Mouse (Mus musculus) intestine, embryonic 14.5 days (tissue): ENCODE data around the gene Eva1b. TPM values are rescaled to one million over a fixed set of nuclear protein-coding genes. Genes with fewer than 3 reads are reported as not detected.
A peak's percentile ranks its signal among the peaks of the same experiment; 100 is the strongest.

ENCODE experiments used
- ATAC-seq: fragments of 200-750 bp; cut with Nextera tagmentation; replicated peaks from 2 replicates; pipeline ENCODE4 v1.8.0; 2017; ENCODE audit warnings: low read depth, moderate number of reproducible peaks, moderate TSS enrichment, moderate library complexity; ENCODE audit not compliant: low FRiP score, low TSS enrichment
- DNase-seq: peaks from one replicate; pipeline ENCODE4 v3.0.0-alpha.2; 2018; ENCODE audit warnings: low spot score
- H3K27ac ChIP-seq: fragments of 300-500 bp; sonication (generic); 2 replicates; pipeline ENCODE4 v1.5.1; 2014; ENCODE audit warnings: low read depth, mild to moderate bottlenecking, control low read depth
- H3K27me3 ChIP-seq: fragments of 300-500 bp; sonication (generic); replicated peaks from 2 replicates; pipeline ENCODE4 v1.6.1; 2014; ENCODE audit warnings: low read length, control low read depth; ENCODE audit not compliant: control insufficient read depth, insufficient read depth
- H3K36me3 ChIP-seq: fragments of 300-500 bp; sonication (generic); 2 replicates; pipeline ENCODE4 v1.6.1; 2014; ENCODE audit warnings: low read length, control low read depth; ENCODE audit not compliant: control insufficient read depth, insufficient read depth
- H3K4me1 ChIP-seq: fragments of 300-500 bp; sonication (generic); replicated peaks from 2 replicates; pipeline ENCODE4 v1.6.1; 2014; ENCODE audit warnings: low read length, control low read depth, mixed read lengths; ENCODE audit not compliant: control insufficient read depth, insufficient read depth
- H3K4me2 ChIP-seq: fragments of 300-500 bp; sonication (generic); 2 replicates; pipeline ENCODE4 v1.6.1; 2014; ENCODE audit warnings: low read length
- H3K4me3 ChIP-seq: fragments of 300-500 bp; sonication (generic); 2 replicates; pipeline ENCODE4 v1.5.1; 2014; ENCODE audit warnings: low read depth, low read length, control low read depth, mixed read lengths
- H3K9ac ChIP-seq: fragments of 300-500 bp; sonication (generic); 2 replicates; pipeline ENCODE4 v1.6.1; 2014; ENCODE audit warnings: mild to moderate bottlenecking, low read length
- H3K9me3 ChIP-seq: fragments of 300-500 bp; sonication (generic); 2 replicates; pipeline ENCODE4 v1.6.1; 2016; ENCODE audit warnings: low read length, control low read depth; ENCODE audit not compliant: control insufficient read depth
- WGBS: fragments of 180-500 bp; shearing (Covaris S2); extraction: QIAGEN DNeasy Blood & Tissue Kit; methylation state at CpG from one replicate; pipeline ENCODE4 v1.1.7; 2014; 5-methylcytosine and 5-hydroxymethylcytosine counted together
- polyA plus RNA-seq: library from polyadenylated mRNA; unstranded; fragments of >200 nt; fragmentation: Nextera tagmentation; extraction: Ambion mirVana; gene quantifications from 2 replicates; pipeline ENCODE4 v1.2.1, GENCODE M21; 2014

Eva1b gene
- polyA plus RNA-seq, 1 experiment from 2014 or later: 63.2 TPM

DNA sequence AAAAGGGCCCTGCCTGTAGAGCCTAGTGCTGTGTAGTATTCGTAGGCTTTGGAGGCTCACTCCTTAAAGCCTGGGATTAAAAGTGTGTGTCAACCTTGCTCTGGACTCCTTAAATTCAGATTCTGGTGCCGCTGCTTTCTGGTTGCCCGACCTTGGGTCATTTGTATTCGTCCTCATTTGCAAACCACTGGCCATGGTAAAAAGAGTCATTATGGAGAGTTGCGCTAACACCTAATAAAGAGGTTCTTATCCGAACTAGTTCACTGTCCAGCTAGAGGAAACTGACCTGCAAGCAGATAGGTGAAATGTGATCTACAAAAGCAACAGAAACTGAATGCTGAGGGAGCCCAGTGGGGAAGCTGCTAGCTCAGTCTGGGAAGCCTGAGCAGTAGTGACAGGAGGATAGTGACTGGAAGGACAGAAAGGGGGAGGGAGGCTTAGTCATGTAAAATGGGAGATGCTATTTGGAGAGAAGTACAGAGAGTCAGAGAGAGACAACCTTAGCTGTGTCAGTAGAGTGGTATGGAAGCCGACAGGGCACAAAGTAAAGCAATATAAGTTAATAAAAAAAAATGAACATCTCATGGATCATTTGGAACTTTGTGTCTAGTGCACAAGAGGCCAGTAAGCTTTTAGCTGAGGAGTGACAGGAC lies 42.3 kb upstream of the Eva1b start:
- no peak for ATAC-seq
- WGBS: 64% methylated on average over 7 of the region's 7 CpGs
- H3K4me2 ChIP-seq: peak overlapping the region; percentile 85
- H3K27ac ChIP-seq: no peak overlapping the region
- H3K9ac ChIP-seq: no peak overlapping the region
- peak overlapping the region; percentile 65; the same call in 1 of the 2 replicates for H3K4me3 ChIP-seq
- no peaks in the 10 kb centered on the region for H3K27me3 ChIP-seq
- peaks cover 32% of the 10 kb centered on the region for H3K4me1 ChIP-seq
- DNase-seq: no peak
- no peaks in the 10 kb centered on the region for H3K9me3 ChIP-seq
- H3K36me3 ChIP-seq: no peaks in the 10 kb centered on the region

DNA sequence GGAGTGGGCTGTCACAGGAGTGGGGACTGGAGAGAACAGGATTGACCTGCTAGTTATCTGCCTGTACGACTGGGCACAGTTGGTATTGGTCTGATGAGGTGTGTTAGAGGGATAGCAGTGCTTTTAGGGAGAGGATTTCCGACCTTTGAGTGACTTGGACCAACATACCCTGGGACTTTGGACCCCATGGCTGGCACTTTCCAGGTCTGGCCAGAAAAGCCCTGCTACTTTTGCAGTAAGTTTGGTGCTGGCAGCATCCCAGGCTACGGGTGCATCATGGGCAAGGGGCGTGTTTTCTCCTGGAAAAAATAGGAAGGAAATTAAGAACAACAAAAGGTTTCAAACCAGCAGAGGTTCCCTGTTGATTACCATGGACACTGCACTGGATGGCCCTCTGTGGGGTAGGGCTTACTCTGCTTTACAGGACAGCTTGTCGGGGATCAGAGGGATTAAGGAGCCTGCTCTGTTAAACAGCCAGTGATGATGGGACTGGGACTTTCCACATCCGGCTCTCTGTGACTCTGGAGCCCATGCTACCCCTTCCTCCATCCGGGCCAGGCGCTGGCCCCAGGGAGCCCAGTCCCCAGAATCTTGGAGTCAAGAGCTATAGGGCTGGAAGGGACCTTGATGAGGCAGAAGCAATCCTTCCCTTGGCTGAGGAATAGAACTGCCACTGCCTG lies 39.3 kb upstream of the Eva1b start:
- DNase-seq (no peak), ATAC-seq (no peak)
- Histone ChIP-seq H3K4me2 (no peak overlapping the region), H3K36me3 (no peaks in the 10 kb centered on the region), H3K9me3 (no peaks in the 10 kb centered on the region), H3K4me3 (no peak overlapping the region), H3K9ac (no peak overlapping the region), H3K27ac (no peak overlapping the region), H3K4me1 (peaks cover 35% of the 10 kb centered on the region), H3K27me3 (no peaks in the 10 kb centered on the region)
- 57% methylated on average over 8 of the region's 8 CpGs for WGBS

DNA sequence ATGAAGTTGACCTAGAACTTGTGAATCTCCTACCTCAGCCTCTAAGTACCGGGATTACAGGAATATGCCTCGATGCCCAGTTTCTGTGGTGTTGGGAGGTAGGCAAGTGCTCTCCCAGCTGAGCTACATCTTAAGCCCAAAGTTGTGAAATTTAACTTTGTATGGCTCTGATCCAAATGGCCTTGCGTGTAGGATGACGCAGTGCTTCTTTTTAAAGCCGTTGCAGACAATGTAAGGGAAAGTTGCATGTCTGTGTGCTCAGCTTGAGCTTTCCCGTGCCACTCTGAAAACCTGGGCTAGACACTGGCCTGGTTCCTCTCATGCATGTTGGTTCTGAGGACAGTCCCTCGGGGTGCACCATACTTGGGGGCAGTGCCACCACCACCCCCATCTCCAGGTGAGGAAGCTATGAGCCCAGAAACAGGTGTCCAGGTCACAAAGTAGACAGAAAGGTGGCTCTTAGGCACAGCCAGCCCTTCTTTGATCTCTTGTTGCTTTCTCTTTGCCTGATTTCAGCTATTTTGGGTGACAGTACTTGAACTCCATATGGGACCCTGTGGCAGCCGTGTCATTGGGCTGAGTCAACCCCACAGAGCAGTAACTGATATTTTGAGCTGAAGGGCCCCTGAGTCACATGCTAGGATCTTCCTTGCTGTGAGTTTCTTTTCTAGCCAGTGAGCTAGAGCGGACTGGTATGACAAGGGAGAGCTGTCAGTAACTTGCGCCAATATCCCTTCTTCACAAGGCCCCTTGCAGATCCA lies 37.8 kb upstream of the Eva1b start:
- Histone ChIP-seq H3K4me2 (0 out of 2 replicates have a peak overlapping the region, but pooled peaks have one; percentile 26), H3K4me3 (no peak overlapping the region), H3K4me1 (peaks cover 32% of the 10 kb centered on the region), H3K27ac (peak overlapping the region; percentile 80), H3K27me3 (no peaks in the 10 kb centered on the region), H3K9me3 (no peaks in the 10 kb centered on the region), H3K36me3 (no peaks in the 10 kb centered on the region), H3K9ac (no peak overlapping the region)
- ATAC-seq (no peak), DNase-seq (no peak)
- WGBS: 70% methylated on average over 10 of the region's 10 CpGs

DNA sequence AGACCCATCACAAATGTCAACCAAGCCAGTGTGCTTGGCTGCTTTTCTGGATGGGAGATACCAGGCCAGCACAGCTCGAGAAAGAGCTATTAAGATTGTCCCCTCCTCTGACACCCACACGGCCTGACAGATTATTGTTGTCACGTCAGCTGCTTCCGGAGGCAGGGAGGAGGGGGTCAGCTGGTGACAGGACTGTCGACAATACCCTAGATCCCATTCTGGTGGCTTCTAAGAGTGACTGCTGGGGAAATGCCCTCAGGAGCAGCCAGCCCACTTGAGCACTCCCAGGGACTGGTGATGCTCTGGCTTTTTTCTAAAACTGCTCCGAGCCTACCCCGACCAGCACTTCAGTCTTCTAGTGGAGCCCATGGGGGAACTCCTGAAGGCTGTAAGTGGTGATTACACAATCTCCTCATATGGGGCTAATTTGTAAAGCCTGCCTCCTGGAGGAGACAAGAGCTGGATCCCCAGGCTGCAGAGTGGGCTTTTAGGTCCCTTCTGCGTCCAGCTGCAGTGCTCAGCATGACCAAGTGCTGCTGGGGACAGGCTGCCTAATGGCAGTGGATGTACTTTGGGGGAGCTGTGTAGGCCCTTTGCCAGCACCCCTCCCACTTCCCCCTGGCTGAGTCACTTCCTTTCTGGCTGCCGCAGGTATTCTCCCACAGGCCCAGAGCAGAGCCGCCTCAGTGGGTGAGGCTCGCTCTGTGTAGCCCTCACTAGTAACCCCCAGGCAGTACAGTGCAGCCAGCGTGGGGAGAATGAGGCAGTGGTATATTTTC lies 37.0 kb upstream of the Eva1b start:
- H3K9me3 ChIP-seq: no peaks in the 10 kb centered on the region
- H3K4me1 ChIP-seq: peaks cover 26% of the 10 kb centered on the region
- no peaks in the 10 kb centered on the region for H3K27me3 ChIP-seq
- peak overlapping the region; percentile 30 for H3K9ac ChIP-seq
- DNase-seq: peak; percentile 65
- H3K27ac ChIP-seq: peak overlapping the region; percentile 80
- H3K4me3 ChIP-seq: no peak overlapping the region
- peak overlapping the region; percentile 26 for H3K4me2 ChIP-seq
- 15% methylated on average over 12 of the region's 12 CpGs for WGBS
- peak; percentile 47 for ATAC-seq
- no peaks in the 10 kb centered on the region for H3K36me3 ChIP-seq

DNA sequence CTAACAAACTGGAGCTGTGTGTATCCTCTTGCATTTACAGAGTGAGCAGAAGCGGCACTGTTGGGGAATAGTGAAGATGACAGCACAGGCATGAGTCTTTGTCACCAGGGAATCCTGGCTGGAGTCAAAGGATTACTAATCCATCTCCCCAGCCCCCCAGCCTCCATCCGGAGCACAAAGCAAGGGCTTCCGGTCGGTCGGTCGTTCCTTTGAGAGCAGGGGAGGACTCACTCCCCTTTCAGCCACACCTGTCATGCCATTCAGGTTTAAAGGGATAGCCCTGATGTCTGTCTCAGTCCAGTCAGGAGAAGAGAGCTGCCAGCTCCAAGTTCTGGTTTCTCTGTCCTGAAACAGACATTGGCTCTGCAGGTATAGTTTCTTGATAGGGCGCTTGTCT lies 36.4 kb upstream of the Eva1b start:
- Histone ChIP-seq H3K27me3 (no peaks in the 10 kb centered on the region), H3K27ac (peak overlapping the region; percentile 80), H3K9ac (peak overlapping the region; percentile 30), H3K4me3 (no peak overlapping the region), H3K9me3 (no peaks in the 10 kb centered on the region), H3K4me1 (peaks cover 26% of the 10 kb centered on the region), H3K36me3 (no peaks in the 10 kb centered on the region), H3K4me2 (peak overlapping the region; percentile 26)
- DNase-seq: no peak
- WGBS: 30% methylated on average over 7 of the region's 7 CpGs
- ATAC-seq: no peak

DNA sequence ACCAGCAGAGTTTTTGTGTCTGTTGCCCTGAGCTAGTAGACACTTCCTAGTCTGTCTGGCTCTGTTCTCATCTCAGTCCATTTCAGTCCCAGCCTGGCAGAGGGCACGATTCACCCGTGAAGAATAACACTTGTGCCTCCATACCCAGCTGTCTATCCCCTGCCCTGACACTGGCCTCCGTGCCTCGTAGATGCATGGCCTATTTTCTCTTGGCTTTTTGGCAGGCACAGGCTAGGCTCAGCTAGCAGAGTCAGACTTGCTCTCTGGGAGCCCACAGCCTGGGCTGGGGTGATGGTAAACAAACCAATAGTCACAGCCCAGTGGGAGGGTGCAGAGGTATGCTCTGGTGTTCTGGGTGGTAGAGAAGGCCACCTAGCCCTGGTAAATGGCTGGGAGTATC lies 34.3 kb upstream of the Eva1b start:
- Histone ChIP-seq H3K27me3 (no peaks in the 10 kb centered on the region), H3K9ac (no peak overlapping the region), H3K4me1 (peaks cover 23% of the 10 kb centered on the region), H3K27ac (no peak overlapping the region), H3K36me3 (0 out of 2 replicates have a peak, but pooled peaks cover 3% of the 10 kb centered on the region), H3K4me2 (no peak overlapping the region), H3K9me3 (no peaks in the 10 kb centered on the region), H3K4me3 (no peak overlapping the region)
- 84% methylated on average over 4 of the region's 4 CpGs for WGBS
- ATAC-seq: no peak
- no peak for DNase-seq

DNA sequence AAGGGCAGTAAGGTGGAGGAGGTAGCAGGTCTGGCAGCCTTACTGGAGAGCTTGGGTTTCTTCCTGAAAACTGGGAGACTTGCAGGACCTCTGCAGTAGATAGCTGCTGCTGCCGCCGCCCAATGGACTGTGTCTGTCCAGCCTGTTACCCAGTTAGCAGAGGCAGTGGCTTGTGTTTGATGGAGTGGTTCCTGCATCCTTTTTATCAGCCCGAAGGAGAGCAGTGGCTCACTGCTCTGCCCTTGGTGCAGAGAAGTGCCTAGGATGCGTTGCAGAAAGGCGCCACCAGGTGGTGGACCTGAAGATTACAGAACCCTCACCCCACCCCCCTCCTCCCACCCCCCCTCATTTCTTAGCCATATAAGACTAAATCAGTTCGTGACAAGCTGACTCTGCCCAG lies 33.6 kb upstream of the Eva1b start:
- Histone ChIP-seq H3K4me3 (no peak overlapping the region), H3K36me3 (0 out of 2 replicates have a peak, but pooled peaks cover 3% of the 10 kb centered on the region), H3K27me3 (no peaks in the 10 kb centered on the region), H3K4me1 (peaks cover 23% of the 10 kb centered on the region), H3K9me3 (no peaks in the 10 kb centered on the region), H3K4me2 (no peak overlapping the region), H3K9ac (no peak overlapping the region), H3K27ac (no peak overlapping the region)
- ATAC-seq: no peak
- 15% methylated on average over 6 of the region's 6 CpGs for WGBS
- peak; percentile 75 for DNase-seq

DNA sequence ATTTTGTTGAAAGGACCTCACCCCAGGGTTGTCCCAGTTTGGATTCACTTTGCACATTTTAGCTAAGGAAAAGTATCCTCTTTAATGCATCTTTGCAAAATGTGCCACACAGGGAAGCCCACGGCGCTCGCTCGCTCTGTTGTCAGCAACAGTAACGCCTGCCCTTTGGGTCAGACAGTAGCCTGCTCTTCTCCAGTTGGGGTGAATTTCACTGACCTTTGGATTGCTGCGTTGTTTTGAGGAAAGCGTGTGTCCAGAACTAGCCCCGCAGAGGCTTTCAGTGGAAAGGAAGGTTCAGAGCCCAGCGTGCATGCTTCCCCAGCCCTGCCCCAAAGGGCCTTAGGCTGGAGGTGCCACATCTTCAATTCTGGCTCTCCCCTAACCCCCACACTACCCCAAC lies 32.1 kb upstream of the Eva1b start:
- H3K27ac ChIP-seq: no peak overlapping the region
- no peaks in the 10 kb centered on the region for H3K9me3 ChIP-seq
- ATAC-seq (no peak), DNase-seq (no peak)
- 0 out of 2 replicates have a peak, but pooled peaks cover 6% of the 10 kb centered on the region for H3K36me3 ChIP-seq
- no peaks in the 10 kb centered on the region for H3K27me3 ChIP-seq
- H3K4me1 ChIP-seq: peaks cover 11% of the 10 kb centered on the region
- H3K4me2 ChIP-seq: no peak overlapping the region
- H3K9ac ChIP-seq: no peak overlapping the region
- H3K4me3 ChIP-seq: no peak overlapping the region
- 82% methylated on average over 9 of the region's 9 CpGs for WGBS
